Mouse (Mus musculus) G1E (cell line): ENCODE results near the gene Zfp280b.

Experiments
- GATA1 ChIP-seq: IDR thresholded peaks from 2 replicates; pipeline ENCODE4 v1.6.1; 2012; ENCODE audit warnings: borderline replicate concordance, low read length, inconsistent platforms, mixed read lengths
- TAL1 ChIP-seq: conservative IDR thresholded peaks from 2 replicates; pipeline ENCODE4 v1.6.1; 2012; ENCODE audit warnings: low read depth, low read length, inconsistent platforms, mixed read lengths

DNA sequence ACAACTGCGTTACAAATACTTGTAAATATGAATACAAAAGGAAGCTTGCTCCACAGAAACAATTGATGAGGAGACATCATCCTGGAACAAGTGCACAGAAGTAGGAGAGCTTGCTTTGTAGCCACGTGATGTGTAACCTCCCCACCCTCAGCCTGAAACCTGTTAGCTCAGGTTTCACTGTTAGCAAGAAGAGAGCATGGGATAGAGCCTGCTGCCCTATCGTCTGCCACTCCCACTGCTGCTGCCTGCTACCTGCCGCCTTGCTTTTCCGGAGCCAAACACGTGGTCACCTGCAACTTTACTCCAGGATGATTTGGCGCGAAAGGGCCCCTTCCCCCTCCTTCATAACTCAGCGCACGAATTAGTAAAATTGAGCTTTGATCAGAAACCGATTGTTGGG is 19.4 kb downstream of the Zfp280b start:
- TF ChIP-seq GATA1 (no peak), TAL1 (no peak)
